Mouse (Mus musculus) forebrain, postnatal 0 days (tissue): ENCODE measurements around the gene Cmtm6. TPM values are rescaled to one million over a fixed set of nuclear protein-coding genes. Genes with fewer than 3 reads are reported as not detected.
A peak's percentile ranks its signal among the peaks of the same experiment; 100 is the strongest.
"Not testable (repeated sequence)": the region's sequence is repeated elsewhere in the genome, so short reads cannot be mapped to it uniquely, and the experiment has no call there.

ENCODE experiments used
- ATAC-seq: fragments of 200-750 bp; cut with Nextera tagmentation; 2 replicates; pipeline ENCODE4 v1.8.0; 2017; ENCODE audit warnings: mild to moderate bottlenecking, moderate library complexity
- DNase-seq: peaks from one replicate; pipeline ENCODE4 v3.0.0-alpha.2; 2015
- H3K27ac ChIP-seq: fragments of 300-500 bp; sonication (generic); 2 replicates; pipeline ENCODE4 v1.5.1; 2014; ENCODE audit warnings: low read depth, mild to moderate bottlenecking, antibody characterized with exemption, low read length, moderate library complexity, mixed read lengths
- H3K27me3 ChIP-seq: fragments of 300-500 bp; sonication (generic); 2 replicates; pipeline ENCODE4 v1.6.1; 2014; ENCODE audit warnings: mild to moderate bottlenecking, low read length, mixed read lengths; ENCODE audit not compliant: insufficient read depth
- H3K36me3 ChIP-seq: fragments of 300-500 bp; sonication (generic); 2 replicates; pipeline ENCODE4 v1.6.1; 2014; ENCODE audit warnings: mild to moderate bottlenecking, moderate library complexity; ENCODE audit not compliant: insufficient read depth
- H3K4me1 ChIP-seq: fragments of 300-500 bp; sonication (generic); 2 replicates; pipeline ENCODE4 v1.6.1; 2014; ENCODE audit warnings: antibody characterized with exemption; ENCODE audit not compliant: insufficient read depth
- H3K4me2 ChIP-seq: fragments of 300-500 bp; sonication (generic); 2 replicates; pipeline ENCODE4 v1.6.1; 2014; ENCODE audit warnings: low read depth, mild to moderate bottlenecking, moderate library complexity
- H3K4me3 ChIP-seq: fragments of 300-500 bp; sonication (generic); 2 replicates; pipeline ENCODE4 v1.5.1; 2014; ENCODE audit warnings: low read depth, low read length, mixed read lengths
- H3K9ac ChIP-seq: fragments of 300-500 bp; sonication (generic); 2 replicates; pipeline ENCODE4 v1.6.1; 2014; ENCODE audit warnings: mild to moderate bottlenecking
- H3K9me3 ChIP-seq: fragments of 300-500 bp; sonication (generic); 2 replicates; pipeline ENCODE4 v1.6.1; 2016; ENCODE audit warnings: low read length
- CTCF ChIP-seq: sonication (generic); IDR thresholded peaks from 2 replicates; pipeline ENCODE4 v1.5.1; 2016; ENCODE audit warnings: antibody characterized with exemption, control low read depth, low read depth
- WGBS: fragments of 180-500 bp; shearing (Covaris S2); extraction: QIAGEN DNeasy Blood & Tissue Kit; methylation state at CpG from one replicate; pipeline ENCODE4 v1.1.7; 2014; 5-methylcytosine and 5-hydroxymethylcytosine counted together
- polyA plus RNA-seq: library from polyadenylated mRNA; unstranded; fragments of >200 nt; fragmentation: Nextera tagmentation; extraction: Ambion mirVana; gene quantifications from 2 replicates; pipeline ENCODE4 v1.2.1, GENCODE M21; 2015
- total RNA-seq: library from RNA; depleted of rRNA; stranded (reverse); fragments of >200 nt; gene quantifications from 2 replicates; pipeline ENCODE4 v1.2.3, GENCODE M21; 2014

Gene Cmtm6
- total and polyA plus RNA-seq, 2 experiments from 2014 or later: 17.1 to 22.7 TPM

DNA sequence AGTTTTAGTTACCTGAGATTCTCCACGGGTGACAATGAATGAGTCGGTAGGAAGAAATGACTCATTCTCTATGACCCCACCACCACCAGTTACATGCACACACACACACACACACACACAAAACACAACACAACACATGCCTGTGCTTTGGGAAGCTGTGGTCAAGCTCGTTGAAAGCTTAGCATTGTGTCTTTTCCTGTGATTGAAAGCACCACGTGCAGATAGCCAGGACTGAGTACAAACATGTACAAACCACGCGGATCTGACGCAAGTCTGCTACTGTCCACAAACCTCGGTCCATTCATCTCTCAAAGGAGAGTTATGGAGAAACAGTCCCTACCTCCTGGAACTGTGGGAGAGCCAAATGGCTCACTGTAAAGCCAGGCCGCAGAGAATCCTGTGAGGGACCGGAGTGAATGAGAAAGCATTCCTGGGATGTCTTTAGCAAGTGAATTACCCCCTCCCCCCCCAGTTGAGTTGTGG, 40.8 kb upstream of the Cmtm6 start:
- peak overlapping the region; percentile 66 for H3K4me2 ChIP-seq
- ATAC-seq (no peak), DNase-seq (peak; percentile 18)
- H3K27me3 ChIP-seq: no peaks in the 10 kb centered on the region
- H3K9ac ChIP-seq: peak overlapping the region; percentile 97
- no peaks in the 10 kb centered on the region for H3K9me3 ChIP-seq
- H3K4me1 ChIP-seq: peaks cover 20% of the 10 kb centered on the region
- no peak overlapping the region for H3K27ac ChIP-seq
- no peak for TF ChIP-seq CTCF
- H3K4me3 ChIP-seq: peak overlapping the region; percentile 76
- WGBS: 9% methylated on average over 10 of the region's 10 CpGs
- peaks cover 23% of the 10 kb centered on the region for H3K36me3 ChIP-seq

DNA sequence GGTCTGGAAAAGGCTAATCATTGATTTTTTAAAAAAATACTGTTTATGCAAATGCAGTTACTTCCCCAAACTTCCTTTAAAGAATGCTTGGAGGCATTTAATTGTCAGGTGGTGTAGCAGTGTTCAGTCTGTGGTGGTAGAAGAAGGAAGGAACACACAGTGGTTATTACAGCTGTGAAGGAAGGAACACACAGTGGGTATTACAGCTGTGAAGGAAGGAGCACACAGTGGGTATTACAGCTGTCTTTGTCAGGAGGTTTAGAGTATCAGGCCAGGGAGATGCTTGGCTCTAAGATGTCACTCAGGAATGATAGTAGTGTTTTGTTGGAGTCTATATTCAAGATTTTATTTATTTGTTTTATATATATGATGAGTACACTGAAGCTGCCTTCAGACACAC, 39.8 kb upstream of the Cmtm6 start:
- H3K27ac ChIP-seq: no peak overlapping the region
- H3K4me2 ChIP-seq: no peak overlapping the region
- H3K27me3 ChIP-seq: no peaks in the 10 kb centered on the region
- TF ChIP-seq CTCF: no peak
- H3K4me1 ChIP-seq: peaks cover 20% of the 10 kb centered on the region
- ATAC-seq (no peak), DNase-seq (no peak)
- H3K9me3 ChIP-seq: no peaks in the 10 kb centered on the region
- H3K4me3 ChIP-seq: no peak overlapping the region
- no peak overlapping the region for H3K9ac ChIP-seq
- peaks cover 23% of the 10 kb centered on the region for H3K36me3 ChIP-seq

DNA sequence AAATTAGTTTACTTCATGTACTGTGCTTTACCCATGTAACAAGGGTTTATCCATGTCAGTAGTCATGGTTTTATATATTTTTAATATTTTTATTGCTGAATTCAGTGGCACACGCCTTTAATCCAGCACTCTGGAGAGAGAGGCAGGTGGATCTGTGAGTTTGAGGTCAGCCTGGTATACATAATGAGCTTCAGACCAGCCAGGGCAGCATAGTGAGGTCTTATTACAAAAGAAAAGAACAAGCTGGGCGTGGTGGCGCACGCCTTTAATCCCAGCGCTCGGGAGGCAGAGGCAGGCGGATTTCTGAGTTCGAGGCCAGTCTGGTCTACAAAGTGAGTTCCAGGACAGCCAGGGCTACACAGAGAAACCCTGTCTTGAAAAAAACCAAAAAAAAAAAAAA, 35.3 kb upstream of the Cmtm6 start:
- H3K9me3 ChIP-seq, H3K9ac ChIP-seq, H3K4me3 ChIP-seq, H3K27me3 ChIP-seq, H3K27ac ChIP-seq, H3K4me2 ChIP-seq, H3K4me1 ChIP-seq, ATAC-seq, DNase-seq: not testable (repeated sequence)
- 95% methylated on average over 6 of the region's 8 CpGs for WGBS
- peaks cover 31% of the 10 kb centered on the region for H3K36me3 ChIP-seq

DNA sequence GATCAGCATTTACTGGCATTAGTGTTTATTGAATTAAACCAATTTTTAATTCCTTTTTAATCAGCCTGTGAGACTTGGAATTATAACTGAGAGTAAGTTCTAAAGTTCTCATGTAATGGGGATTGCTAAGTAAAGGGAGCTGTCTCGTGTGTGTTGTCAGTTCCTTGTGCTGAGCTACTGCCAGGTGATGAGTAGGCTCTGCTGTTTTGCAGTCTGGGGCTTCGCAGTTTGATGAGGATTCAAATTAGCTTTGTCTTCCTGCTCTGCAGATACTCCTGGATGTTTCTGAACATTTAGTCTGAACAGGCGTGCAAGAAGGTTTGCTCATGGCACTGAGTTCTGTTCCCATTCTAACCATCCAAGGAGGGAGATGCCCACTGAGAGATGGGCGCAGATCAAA, 33.8 kb upstream of the Cmtm6 start:
- no peak overlapping the region for H3K27ac ChIP-seq
- 82% methylated on average over 4 of the region's 4 CpGs for WGBS
- H3K36me3 ChIP-seq: peaks cover 24% of the 10 kb centered on the region
- H3K4me1 ChIP-seq: no peaks in the 10 kb centered on the region
- H3K9ac ChIP-seq: no peak overlapping the region
- no peaks in the 10 kb centered on the region for H3K27me3 ChIP-seq
- TF ChIP-seq CTCF: no peak
- H3K9me3 ChIP-seq: no peaks in the 10 kb centered on the region
- no peak overlapping the region for H3K4me3 ChIP-seq
- no peak for DNase-seq
- no peak overlapping the region for H3K4me2 ChIP-seq
- no peak for ATAC-seq

DNA sequence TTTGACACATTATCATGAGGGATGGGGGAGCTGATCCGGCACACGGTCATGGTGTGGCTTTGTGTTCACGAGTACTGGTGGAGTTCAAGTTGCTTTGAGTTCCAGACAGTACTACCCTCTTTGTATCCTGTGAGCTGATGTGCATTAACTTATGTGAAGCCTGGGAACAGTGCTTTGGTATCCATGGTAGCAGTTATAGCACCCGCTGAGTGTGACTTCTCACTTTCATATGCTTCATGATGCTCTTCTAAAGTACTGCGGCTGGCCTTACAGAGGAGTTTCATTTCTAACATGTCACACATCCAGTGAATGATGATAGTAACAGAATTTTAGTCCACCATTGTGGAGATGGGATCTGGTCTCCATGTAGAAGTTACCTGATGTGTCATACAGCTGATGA, 33.0 kb upstream of the Cmtm6 start:
- Histone ChIP-seq H3K36me3 (peaks cover 16% of the 10 kb centered on the region), H3K27ac (no peak overlapping the region), H3K4me2 (no peak overlapping the region), H3K4me3 (no peak overlapping the region), H3K9ac (no peak overlapping the region), H3K27me3 (no peaks in the 10 kb centered on the region), H3K4me1 (no peaks in the 10 kb centered on the region), H3K9me3 (no peaks in the 10 kb centered on the region)
- DNase-seq (no peak), ATAC-seq (peak; percentile 29; the same call in 1 of the 2 replicates)
- TF ChIP-seq CTCF: no peak
- WGBS: 83% methylated on average over 5 of the region's 5 CpGs

DNA sequence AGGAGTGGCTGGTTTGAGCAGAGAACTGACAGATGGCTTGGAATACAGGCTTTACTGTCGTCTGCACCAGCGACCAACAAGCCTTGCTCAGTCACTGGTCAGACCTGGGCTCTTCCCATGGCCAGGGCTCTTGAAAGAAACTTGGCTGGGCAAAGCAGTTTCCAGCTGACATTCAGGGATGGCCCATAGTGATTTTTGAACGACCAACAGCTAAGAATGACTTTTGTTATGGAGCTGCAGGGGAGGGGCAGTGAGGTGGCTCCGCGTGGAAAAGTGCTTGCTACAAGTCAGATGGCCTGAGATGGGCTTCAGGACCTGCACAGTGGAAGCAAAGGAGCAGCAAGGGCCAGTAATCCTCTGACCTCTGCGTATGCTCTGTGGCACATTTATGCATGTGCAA, 31.7 kb upstream of the Cmtm6 start:
- WGBS: 73% methylated on average over 6 of the region's 6 CpGs

DNA sequence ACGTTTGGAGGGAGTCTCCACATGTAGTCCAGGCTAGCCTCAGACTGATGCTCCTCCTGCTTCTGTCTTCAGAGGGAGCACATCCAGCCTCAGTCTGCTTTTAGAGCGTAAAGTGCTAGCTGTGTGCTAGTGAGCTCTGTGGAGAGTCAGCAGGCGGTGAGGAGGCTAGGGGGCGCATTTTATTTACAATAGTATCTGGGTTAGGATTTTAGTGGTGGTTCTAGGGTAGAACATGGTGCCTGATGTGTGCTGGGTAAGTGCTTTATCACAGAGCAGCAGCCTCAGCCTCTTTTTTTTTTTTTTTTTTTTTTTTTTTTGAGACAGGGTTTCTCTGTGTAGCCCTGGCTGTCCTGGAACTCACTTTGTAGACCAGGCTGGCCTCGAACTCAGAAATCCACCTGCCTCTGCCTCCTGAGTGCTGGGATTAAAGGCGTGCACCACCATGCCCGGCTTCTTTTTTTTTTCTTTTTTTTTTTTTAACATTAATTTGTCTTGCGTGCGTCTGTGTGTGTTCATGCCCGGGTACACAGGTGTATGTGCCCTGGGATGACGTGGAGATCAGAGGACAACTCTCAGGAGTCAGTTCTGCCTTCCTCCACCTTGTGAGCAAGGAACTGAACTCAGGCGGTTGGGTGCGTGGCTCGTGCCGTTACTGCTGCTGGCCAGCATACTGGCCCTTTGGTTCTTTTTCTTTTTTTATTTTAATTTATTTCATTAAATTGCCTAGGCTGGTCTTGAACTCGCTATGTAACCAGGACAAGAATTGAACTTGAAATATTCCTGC, 30.8 kb upstream of the Cmtm6 start:
- no peaks in the 10 kb centered on the region for H3K27me3 ChIP-seq
- no peak overlapping the region for H3K9ac ChIP-seq
- no peaks in the 10 kb centered on the region for H3K9me3 ChIP-seq
- WGBS: 91% methylated on average over 16 of the region's 16 CpGs
- TF ChIP-seq CTCF: no peak
- no peaks in the 10 kb centered on the region for H3K4me1 ChIP-seq
- peaks cover 8% of the 10 kb centered on the region for H3K36me3 ChIP-seq
- no peak for ATAC-seq
- DNase-seq: no peak
- H3K27ac ChIP-seq: no peak overlapping the region
- no peak overlapping the region for H3K4me2 ChIP-seq
- no peak overlapping the region for H3K4me3 ChIP-seq

More for the DNA sequence above, 31.7 kb upstream of the Cmtm6 start:
- no peak overlapping the region for H3K27ac ChIP-seq
- no peaks in the 10 kb centered on the region for H3K9me3 ChIP-seq
- TF ChIP-seq CTCF: no peak
- peaks cover 8% of the 10 kb centered on the region for H3K36me3 ChIP-seq
- H3K4me1 ChIP-seq: no peaks in the 10 kb centered on the region
- H3K9ac ChIP-seq: no peak overlapping the region
- no peaks in the 10 kb centered on the region for H3K27me3 ChIP-seq
- ATAC-seq (no peak), DNase-seq (no peak)
- no peak overlapping the region for H3K4me3 ChIP-seq
- H3K4me2 ChIP-seq: no peak overlapping the region
